Mouse (Mus musculus) CH12F3 (cell line): ENCODE data around the gene Olfr205.
"Not testable (repeated sequence)": the region's sequence is repeated elsewhere in the genome, so short reads cannot be mapped to it uniquely, and the experiment has no call there.

ENCODE experiments used
- in situ Hi-C: fragments of 300-500 bp; cut with MboI; formaldehyde crosslinking; loops from 2 replicates; pipeline ENCODE4 v1.14.3; 2020; ENCODE audit warnings: low sequenced_read_pairs

Gene Olfr205

DNA sequence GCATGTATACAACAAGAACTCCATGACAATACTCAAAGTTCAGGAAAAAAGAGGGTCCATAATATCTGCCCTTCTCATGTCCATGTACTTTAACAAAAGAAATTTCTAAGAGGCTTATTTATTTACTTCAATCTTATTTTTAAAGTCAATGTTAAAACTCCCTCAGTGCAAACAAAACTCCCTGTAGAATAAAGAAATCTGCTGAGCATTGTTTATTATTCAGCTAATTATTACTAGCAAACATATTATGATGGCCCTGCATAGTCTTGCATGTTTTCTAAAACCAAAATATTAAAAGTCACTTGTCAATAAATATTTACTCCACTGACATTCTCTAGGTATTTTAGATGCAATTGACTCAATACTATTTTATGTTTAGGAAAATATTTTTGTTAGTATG is at the start of gene Olfr205:
Gene Olfr205 (minus strand): TSS at position 101 of the 400 bp plus-strand sequence.
- in situ Hi-C loops, result no loop called here

DNA sequence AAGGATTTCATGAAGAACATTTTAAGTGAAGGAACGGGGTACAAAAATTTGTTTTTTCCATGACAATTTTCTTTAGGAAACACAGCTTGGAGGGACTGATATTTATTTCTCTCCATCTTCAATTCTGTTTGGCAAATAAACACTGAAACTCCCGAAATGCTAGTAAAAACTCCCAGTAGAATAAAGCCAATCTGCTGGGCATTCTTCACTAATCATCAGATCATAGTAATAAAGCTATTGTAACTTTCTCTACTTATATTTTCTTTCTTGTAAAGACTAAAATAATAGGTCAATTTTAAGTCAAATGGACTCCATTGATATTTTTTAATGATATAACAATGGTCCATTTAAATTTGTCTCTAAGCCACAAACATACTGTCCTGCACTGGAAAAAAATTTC is 33.0 kb upstream of the Olfr205 start, which contains the start of gene Olfr209:
Gene Olfr209 (minus strand): TSS at position 101 of the 400 bp plus-strand sequence.
- in situ Hi-C loops, result no loop called here

DNA sequence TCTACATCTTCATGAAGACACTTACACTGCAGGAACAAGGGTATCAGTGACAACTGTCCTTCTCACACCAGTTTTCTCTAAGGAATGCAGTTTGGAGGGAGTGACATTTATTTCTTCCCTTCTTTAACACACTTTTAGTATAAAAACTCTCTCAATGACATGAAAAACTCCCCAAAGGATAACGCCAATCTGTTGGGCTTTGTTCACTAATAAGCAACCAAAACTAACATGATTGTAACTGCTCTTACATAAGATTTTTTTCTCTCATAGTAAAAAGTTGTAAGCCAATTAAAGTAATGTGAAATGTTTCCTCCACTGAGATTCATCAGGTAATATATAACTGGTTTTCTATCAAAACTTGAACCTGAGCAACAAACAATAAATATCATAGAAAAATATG is 18.2 kb upstream of the Olfr205 start, which contains the start of gene Olfr206:
Gene Olfr206 (minus strand): TSS at position 101 of the 400 bp plus-strand sequence.
- in situ Hi-C loops, result no loop called here

DNA sequence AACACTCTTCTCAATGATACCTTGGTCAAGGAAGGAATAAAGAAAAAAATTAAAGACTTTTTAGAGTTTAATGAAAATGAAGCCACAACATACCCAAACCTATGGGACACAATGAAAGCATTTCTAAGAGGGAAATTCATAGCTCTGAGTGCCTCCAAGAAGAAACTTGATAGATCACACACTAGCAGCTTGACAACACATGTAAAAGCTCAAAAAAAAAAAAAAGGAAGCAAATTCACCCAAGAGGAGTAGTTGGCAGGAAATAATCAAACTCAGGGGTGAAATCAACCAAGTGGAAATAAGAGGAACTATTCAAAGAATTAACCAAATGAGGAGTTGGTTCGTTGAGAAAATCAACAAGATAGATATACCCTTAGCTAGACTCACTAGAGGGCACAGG is 7.7 kb downstream of the Olfr205 start:
- in situ Hi-C loops, result not testable (repeated sequence)

DNA sequence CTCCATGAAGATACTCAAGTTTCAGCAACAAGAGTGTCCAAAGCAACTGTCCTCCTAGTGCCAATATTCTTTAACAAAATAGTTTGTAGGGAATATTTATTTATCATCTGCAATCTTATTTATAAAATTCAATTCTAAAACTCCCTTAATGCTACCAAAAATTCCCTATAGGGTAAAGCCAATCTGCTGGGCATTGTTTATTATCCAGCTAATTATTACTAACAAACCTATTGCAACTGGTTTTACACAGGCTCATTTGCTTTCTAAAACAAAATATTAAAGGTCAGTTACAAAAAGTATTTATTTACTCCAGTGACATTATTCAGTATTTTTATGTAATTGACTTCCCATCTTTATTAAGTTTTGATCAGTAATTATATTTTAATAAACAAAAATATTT is 12.8 kb downstream of the Olfr205 start, which contains the start of gene Olfr204:
Gene Olfr204 (minus strand): TSS at position 101 of the 400 bp plus-strand sequence.
- in situ Hi-C loops, result no loop called here

DNA sequence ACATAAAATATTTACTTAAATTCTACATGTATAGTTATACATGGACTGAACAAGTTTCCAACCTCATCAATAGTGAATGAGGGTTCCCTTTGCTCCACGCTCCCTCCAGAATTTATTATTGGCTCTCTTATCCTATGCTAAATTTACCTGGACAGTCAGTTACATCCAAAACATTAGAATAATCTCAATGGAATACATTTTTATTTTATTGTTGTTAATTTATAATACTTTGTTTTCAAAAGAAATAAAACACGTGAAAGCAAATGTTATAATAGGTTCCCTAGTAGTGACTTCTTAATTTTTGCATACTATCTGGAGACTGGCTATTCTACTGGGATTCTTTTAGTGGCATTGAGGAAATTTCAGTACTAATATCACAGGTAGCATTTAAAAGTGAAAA is 32.4 kb downstream of the Olfr205 start, which contains the start of gene Olfr203:
Gene Olfr203 (plus strand): TSS at position 301 of the 400 bp plus-strand sequence.
- in situ Hi-C loops, result no loop called here

DNA sequence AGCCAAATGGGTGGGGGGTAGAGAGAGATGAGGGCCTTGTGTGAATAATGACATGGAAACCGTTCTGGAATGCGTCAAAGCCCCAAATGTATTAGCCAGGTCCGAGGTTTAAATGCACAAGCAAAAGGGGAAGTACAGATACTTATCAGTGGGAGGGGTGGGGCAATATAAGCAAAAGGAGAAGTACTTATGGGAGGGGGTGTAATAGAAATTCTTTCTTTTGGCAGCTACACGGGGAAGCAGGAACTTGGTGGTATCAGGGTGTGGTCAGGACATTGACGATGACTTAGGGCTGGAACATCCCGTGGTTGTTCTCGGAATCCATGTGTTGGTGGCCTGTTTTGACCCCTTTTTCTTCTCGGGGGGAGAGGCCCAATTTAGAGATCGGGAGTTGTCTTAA is 43.4 kb downstream of the Olfr205 start:
- in situ Hi-C loops, result not testable (repeated sequence)

DNA sequence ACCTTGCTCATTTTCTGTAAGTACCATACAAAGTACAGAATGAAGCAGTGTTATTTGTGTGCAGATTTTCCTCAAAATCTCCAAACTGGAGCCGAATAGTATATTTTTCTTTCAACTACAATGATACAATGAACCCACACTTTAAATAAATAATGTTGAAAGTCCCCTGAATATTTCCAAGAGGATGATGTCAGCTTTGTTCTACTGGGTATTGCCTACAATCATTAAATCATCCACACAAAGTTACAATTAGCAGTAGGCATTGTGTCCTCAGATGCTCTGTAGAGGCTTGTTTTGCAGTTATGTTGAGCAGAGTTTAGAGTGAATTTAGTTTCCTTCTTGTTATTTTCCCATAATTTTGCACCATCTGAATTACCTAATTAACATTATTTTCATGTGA is 44.2 kb downstream of the Olfr205 start, which contains the start of gene Olfr202:
Gene Olfr202 (minus strand): TSS at position 101 of the 400 bp plus-strand sequence.
- in situ Hi-C loops, result no loop called here

DNA sequence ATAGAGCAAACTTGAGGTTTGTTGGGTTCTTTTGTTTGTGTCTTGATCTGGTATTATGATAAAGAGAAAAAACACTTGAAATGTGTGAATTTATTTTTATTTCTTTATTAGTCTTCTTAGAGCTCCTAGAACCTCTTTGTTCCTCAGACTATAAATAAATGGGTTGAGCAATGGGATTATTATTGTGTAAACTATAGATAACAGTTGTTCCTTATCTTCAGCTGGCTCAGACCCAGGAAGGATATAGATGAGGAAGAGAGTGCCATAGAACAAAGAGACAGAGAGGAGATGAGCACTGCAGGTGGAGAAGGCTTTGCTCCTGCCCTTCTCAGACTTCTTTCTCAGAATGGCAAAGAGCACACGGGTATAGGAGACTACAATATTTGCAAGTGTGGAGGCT is 47.5 kb downstream of the Olfr205 start:
- in situ Hi-C loops, result no loop called here

DNA sequence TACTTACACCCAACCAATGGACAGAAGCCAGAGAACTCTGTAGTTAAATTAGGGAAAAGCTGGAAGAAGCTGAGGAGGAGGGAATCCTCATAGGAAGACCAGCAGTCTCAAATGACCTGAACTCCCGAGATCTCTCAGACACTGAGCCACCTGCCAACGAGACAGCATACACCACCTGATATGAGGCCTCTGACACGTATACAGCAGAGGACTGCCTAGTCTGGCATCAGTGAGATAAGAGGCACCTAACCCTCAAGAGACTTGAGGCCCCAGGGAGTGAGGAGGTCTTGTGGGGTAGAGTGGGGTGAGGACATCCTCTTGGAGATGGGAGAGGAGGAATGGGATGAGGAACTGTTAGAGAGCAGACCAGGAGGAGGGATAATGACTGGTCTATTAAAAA is 50.4 kb downstream of the Olfr205 start:
- in situ Hi-C loops, result no loop called here
